Mouse (Mus musculus): Measurements from ENCODE around the gene C130050O18Rik.

GRCm38 (mm10) chr5:139399991-139400390, 5.1 kb upstream of the C130050O18Rik start:
- no peak for TF ChIP-seq GATA1 (IDR thresholded peaks at IDR 0.05; ENCODE audit: low read length)
- TF ChIP-seq TAL1 (IDR thresholded peaks at IDR 0.05; ENCODE audit: low read length): no peak

Measured in erythroblast, embryonic 14.5 days (primary cell).